Mouse (Mus musculus) spleen, adult 2 months (tissue): ENCODE results near the gene Map2k6.

Source experiments
- CTCF ChIP-seq: fragments of 200-500 bp; IDR thresholded peaks from 2 replicates; pipeline ENCODE4 v1.5.1; 2011; ENCODE audit warnings: mild to moderate bottlenecking, inconsistent platforms; ENCODE audit not compliant: insufficient read depth, insufficient read length, insufficient replicate concordance; ENCODE audit errors: extremely low read depth
- POLR2A ChIP-seq: fragments of 200-500 bp; IDR thresholded peaks from 2 replicates; pipeline ENCODE4 v1.6.1; 2011; ENCODE audit warnings: low read depth, low read length, inconsistent platforms

GRCm38 (mm10) chr11:110518648-110519047, 119.7 kb downstream of the Map2k6 start:
- TF ChIP-seq CTCF (no peak), POLR2A (no peak)
